Mouse (Mus musculus): ENCODE results near the gene Kcnip4. TPM values are rescaled to one million over a fixed set of nuclear protein-coding genes. Genes with fewer than 3 reads are reported as not detected.

The Kcnip4 gene
- polyA plus RNA-seq, 1 experiment from 2014 or later = 0.05 TPM

DNA sequence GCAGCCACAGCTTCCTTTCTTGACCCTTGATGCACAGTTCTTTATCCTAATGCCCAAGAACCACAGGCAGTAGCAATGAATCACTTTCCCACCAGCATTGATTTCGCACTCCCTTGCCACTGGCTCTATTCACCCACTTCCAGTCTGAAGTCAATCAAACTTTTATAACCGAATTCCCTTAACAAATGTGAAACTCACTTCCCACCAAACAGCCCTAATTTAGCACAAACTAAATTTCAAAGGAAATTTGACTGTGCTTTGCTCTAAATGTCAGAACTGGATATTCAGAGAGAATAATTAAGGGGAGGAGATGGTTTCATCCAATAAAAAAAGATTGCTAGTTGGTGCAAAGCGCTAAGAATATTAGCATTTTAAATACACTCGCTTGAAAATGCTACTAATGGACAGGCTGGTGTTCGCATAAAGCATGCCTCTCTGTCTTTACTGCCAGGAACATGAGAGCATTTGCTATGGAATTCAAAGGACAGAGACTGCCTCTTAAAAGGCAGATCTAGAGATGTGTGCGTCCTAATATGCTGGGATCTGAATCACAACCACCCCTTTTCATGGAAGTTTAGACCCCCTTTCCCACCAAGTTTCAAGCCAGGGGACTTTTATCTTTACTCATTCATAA is 63.9 kb downstream of the Kcnip4 start:
- DNase-seq (no peak), ATAC-seq (no peak)
- WGBS (ENCODE audit: insufficient replicate concordance) = 74% methylated on average over 6 of the region's 6 CpGs

GRCm38 (mm10) chr5:49453100-49453499 is 71.6 kb downstream of the Kcnip4 start:
- no peak overlapping the region for H3K4me2 ChIP-seq (ENCODE audit: low read depth, low read length)
- DNase-seq = no peak
- no peak overlapping the region for H3K4me3 ChIP-seq (ENCODE audit: low read depth, low read length)
- WGBS (ENCODE audit: insufficient replicate concordance) = 72% methylated on average over 3 of the region's 3 CpGs
- no peaks in the 10 kb centered on the region for H3K36me3 ChIP-seq (replicated peaks; ENCODE audit: insufficient read depth, low read length)
- H3K4me1 ChIP-seq (ENCODE audit: insufficient read depth) = no peaks in the 10 kb centered on the region
- TF ChIP-seq EP300 (IDR thresholded peaks at IDR 0.05; ENCODE audit: low read depth) (no peak), CTCF (IDR thresholded peaks at IDR 0.05; ENCODE audit: low read depth) (no peak)
- ATAC-seq = no peak
- H3K27me3 ChIP-seq (ENCODE audit: insufficient read depth, low read length) = no peaks in the 10 kb centered on the region
- no peaks in the 10 kb centered on the region for H3K9me3 ChIP-seq (ENCODE audit: low read length)
- H3K27ac ChIP-seq (ENCODE audit: low read depth) = no peak overlapping the region
- no peak overlapping the region for H3K9ac ChIP-seq (replicated peaks)

More for the DNA sequence above, 63.9 kb downstream of the Kcnip4 start:
- no peak overlapping the region for H3K4me2 ChIP-seq (ENCODE audit: low read depth, low read length)
- H3K27ac ChIP-seq (ENCODE audit: low read depth) = no peak overlapping the region
- no peaks in the 10 kb centered on the region for H3K36me3 ChIP-seq (replicated peaks; ENCODE audit: insufficient read depth, low read length)
- H3K9ac ChIP-seq (replicated peaks) = no peak overlapping the region
- no peak overlapping the region for H3K4me3 ChIP-seq (ENCODE audit: low read depth, low read length)
- H3K4me1 ChIP-seq (ENCODE audit: insufficient read depth) = no peaks in the 10 kb centered on the region
- no peaks in the 10 kb centered on the region for H3K9me3 ChIP-seq (ENCODE audit: low read length)
- no peaks in the 10 kb centered on the region for H3K27me3 ChIP-seq (ENCODE audit: insufficient read depth, low read length)
- TF ChIP-seq EP300 (IDR thresholded peaks at IDR 0.05; ENCODE audit: low read depth) = no peak
- TF ChIP-seq CTCF (IDR thresholded peaks at IDR 0.05; ENCODE audit: low read depth) = no peak

DNA sequence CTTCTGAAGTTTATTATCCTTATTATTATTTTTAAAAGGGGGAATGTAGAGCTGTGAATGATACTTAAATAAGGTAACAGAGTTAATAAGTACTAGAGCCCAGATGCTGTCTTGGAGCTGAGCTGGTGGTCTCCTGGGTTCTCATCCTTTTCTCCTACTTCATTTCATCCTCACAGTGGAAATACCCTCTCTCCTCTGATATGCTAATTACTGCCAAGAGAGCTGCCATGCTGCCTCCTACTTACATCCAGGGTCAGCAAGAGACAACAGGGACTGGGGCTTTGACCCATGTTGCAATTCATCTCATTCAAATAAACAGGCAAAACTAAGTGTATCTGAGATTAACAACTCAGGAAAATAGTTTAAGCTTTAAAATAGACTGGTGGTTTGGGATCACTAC is 73.4 kb downstream of the Kcnip4 start:
- Histone ChIP-seq H3K27ac (ENCODE audit: low read depth) (no peak overlapping the region), H3K9me3 (ENCODE audit: low read length) (no peaks in the 10 kb centered on the region), H3K4me2 (ENCODE audit: low read depth, low read length) (no peak overlapping the region), H3K4me1 (ENCODE audit: insufficient read depth) (no peaks in the 10 kb centered on the region), H3K36me3 (replicated peaks; ENCODE audit: insufficient read depth, low read length) (no peaks in the 10 kb centered on the region), H3K9ac (replicated peaks) (no peak overlapping the region), H3K27me3 (ENCODE audit: insufficient read depth, low read length) (no peaks in the 10 kb centered on the region), H3K4me3 (ENCODE audit: low read depth, low read length) (no peak overlapping the region)
- ATAC-seq = no peak
- no peak for TF ChIP-seq EP300 (IDR thresholded peaks at IDR 0.05; ENCODE audit: low read depth)
- TF ChIP-seq CTCF (IDR thresholded peaks at IDR 0.05; ENCODE audit: low read depth) = no peak
- DNase-seq = no peak

DNA sequence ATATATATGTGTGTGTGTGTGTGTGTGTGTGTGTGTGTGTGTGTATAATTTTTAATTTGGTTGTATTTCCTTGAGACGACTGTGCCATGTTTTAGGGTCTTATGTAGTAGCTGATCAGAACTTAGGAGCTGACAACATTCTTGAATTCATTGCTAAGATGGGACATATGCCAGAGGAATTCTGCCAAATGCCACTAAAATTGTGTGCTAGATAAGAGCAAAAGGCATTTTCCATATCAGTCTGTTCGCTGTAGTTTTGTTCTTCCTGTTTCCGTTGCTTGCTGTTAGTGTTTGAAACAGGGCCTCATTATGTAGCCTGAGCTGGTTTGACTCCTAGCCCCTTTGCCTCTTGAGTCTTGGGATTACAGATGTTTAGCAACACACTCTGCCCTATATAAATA is 73.8 kb downstream of the Kcnip4 start:
- Histone ChIP-seq H3K36me3 (replicated peaks; ENCODE audit: insufficient read depth, low read length) (no peaks in the 10 kb centered on the region), H3K4me1 (ENCODE audit: insufficient read depth) (no peaks in the 10 kb centered on the region), H3K4me3 (ENCODE audit: low read depth, low read length) (no peak overlapping the region), H3K4me2 (ENCODE audit: low read depth, low read length) (no peak overlapping the region), H3K9me3 (ENCODE audit: low read length) (no peaks in the 10 kb centered on the region), H3K9ac (replicated peaks) (no peak overlapping the region), H3K27ac (ENCODE audit: low read depth) (no peak overlapping the region), H3K27me3 (ENCODE audit: insufficient read depth, low read length) (no peaks in the 10 kb centered on the region)
- DNase-seq (no peak), ATAC-seq (no peak)
- WGBS (ENCODE audit: insufficient replicate concordance) = 58% methylated on average over 3 of the region's 3 CpGs
- no peak for TF ChIP-seq EP300 (IDR thresholded peaks at IDR 0.05; ENCODE audit: low read depth)
- no peak for TF ChIP-seq CTCF (IDR thresholded peaks at IDR 0.05; ENCODE audit: low read depth)

DNA sequence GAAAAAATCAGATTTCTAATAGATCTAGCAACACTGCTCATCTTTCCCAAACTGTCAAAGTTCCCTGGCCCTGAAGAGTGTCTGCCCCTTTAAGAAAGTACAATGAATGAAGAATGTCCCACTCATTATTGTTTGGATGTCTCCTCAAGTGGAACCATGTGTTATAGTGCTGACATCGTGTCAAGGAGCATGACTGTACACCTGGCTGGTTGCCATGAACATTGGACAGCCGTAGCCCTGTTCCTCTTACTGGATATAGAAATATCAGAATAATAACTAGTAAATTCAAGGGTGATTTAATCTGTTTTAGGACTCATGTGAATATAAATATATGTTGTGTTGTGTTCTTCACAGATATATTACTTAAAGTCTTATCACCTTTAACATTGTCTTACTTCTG is 87.5 kb downstream of the Kcnip4 start:
- Histone ChIP-seq H3K27me3 (ENCODE audit: insufficient read depth, low read length) (no peaks in the 10 kb centered on the region), H3K9me3 (ENCODE audit: low read length) (no peaks in the 10 kb centered on the region), H3K27ac (ENCODE audit: low read depth) (no peak overlapping the region), H3K9ac (replicated peaks) (no peak overlapping the region), H3K4me1 (ENCODE audit: insufficient read depth) (no peaks in the 10 kb centered on the region), H3K4me2 (ENCODE audit: low read depth, low read length) (no peak overlapping the region), H3K36me3 (replicated peaks; ENCODE audit: insufficient read depth, low read length) (no peaks in the 10 kb centered on the region), H3K4me3 (ENCODE audit: low read depth, low read length) (no peak overlapping the region)
- DNase-seq = no peak
- 57% methylated on average over 2 of the region's 2 CpGs for WGBS (ENCODE audit: insufficient replicate concordance)
- no peak for ATAC-seq
- TF ChIP-seq EP300 (IDR thresholded peaks at IDR 0.05; ENCODE audit: low read depth) = no peak
- no peak for TF ChIP-seq CTCF (IDR thresholded peaks at IDR 0.05; ENCODE audit: low read depth)

GRCm38 (mm10) chr5:49427689-49428088 is 97.0 kb downstream of the Kcnip4 start:
- TF ChIP-seq CTCF (IDR thresholded peaks at IDR 0.05; ENCODE audit: low read depth) (no peak), EP300 (IDR thresholded peaks at IDR 0.05; ENCODE audit: low read depth) (no peak)
- H3K4me2 ChIP-seq (ENCODE audit: low read depth, low read length) = no peak overlapping the region
- H3K9me3 ChIP-seq (ENCODE audit: low read length) = no peaks in the 10 kb centered on the region
- no peak for ATAC-seq
- H3K27ac ChIP-seq (ENCODE audit: low read depth) = no peak overlapping the region
- H3K4me3 ChIP-seq (ENCODE audit: low read depth, low read length) = no peak overlapping the region
- no peaks in the 10 kb centered on the region for H3K36me3 ChIP-seq (replicated peaks; ENCODE audit: insufficient read depth, low read length)
- H3K27me3 ChIP-seq (ENCODE audit: insufficient read depth, low read length) = no peaks in the 10 kb centered on the region
- DNase-seq = no peak
- no peak overlapping the region for H3K9ac ChIP-seq (replicated peaks)
- no peaks in the 10 kb centered on the region for H3K4me1 ChIP-seq (ENCODE audit: insufficient read depth)

DNA sequence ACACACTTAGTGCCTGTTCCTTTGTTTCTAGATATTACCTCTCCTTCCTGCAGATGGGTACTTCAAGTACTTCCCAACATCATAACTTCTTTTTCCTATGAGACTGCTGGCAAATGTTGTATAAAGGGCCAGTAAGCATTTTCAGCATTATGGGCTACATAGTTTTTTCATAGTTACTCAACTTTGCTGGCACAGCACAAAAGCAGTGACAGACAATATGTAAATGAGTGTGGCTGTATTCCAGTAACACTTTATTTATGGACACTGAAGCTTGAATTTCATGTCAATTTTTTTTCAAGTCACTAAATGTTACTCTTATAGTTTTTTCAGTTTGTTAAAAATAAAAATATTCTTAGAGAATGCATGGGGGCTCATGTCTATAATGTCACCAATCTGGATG is 105.0 kb downstream of the Kcnip4 start:
- no peak overlapping the region for H3K4me2 ChIP-seq (ENCODE audit: low read depth, low read length)
- H3K27ac ChIP-seq (ENCODE audit: low read depth) = no peak overlapping the region
- no peak for TF ChIP-seq EP300 (IDR thresholded peaks at IDR 0.05; ENCODE audit: low read depth)
- H3K27me3 ChIP-seq (ENCODE audit: insufficient read depth, low read length) = no peaks in the 10 kb centered on the region
- no peaks in the 10 kb centered on the region for H3K4me1 ChIP-seq (ENCODE audit: insufficient read depth)
- H3K36me3 ChIP-seq (replicated peaks; ENCODE audit: insufficient read depth, low read length) = no peaks in the 10 kb centered on the region
- H3K4me3 ChIP-seq (ENCODE audit: low read depth, low read length) = no peak overlapping the region
- no peak overlapping the region for H3K9ac ChIP-seq (replicated peaks)
- ATAC-seq = no peak
- no peak for DNase-seq
- H3K9me3 ChIP-seq (ENCODE audit: low read length) = no peaks in the 10 kb centered on the region

All from liver, postnatal 0 days (tissue).